Mouse (Mus musculus) ES-CJ7 (cell line): ENCODE data around the gene Mical2.
A peak's percentile ranks its signal among the peaks of the same experiment; 100 is the strongest.

ENCODE experiments used
- DNase-seq: peaks from one replicate; pipeline ENCODE4 v3.0.0; 2011; ENCODE audit warnings: low read depth, low spot score

Gene Mical2

DNA sequence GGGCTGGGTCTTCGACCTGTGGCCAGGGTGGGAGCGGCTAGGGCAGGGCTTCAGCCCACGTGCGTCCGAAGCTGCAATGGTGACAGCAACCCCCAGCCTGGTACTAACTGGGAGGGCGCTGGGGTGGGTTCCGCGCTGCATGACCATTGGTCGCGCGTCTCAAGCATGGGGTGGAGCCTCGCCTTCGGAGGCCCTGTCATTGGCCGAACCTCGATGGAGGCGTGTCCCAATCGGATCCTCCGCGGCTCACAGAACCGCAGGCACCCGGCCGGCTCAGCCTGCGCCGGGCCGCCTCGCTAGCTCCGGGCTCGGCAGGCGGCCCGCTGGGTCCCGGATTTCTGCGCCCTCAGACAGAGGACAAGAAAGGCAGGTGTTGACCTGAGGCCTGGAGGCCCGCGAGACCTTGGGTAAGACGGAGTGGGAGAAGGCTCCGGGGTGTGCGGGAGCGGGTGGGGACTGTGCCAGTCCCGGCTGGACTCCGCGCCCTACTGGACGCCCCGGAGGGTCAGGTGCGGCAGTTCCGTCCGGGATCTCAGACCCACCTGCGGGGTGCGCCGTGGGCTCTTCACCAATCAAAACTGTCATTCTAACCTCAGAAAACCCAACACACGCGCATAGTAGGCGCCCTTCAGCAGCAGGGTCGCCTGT lies at the start of gene Mical2:
TSS of gene Mical2 (plus strand) at position 242 of the 648 bp plus-strand sequence.
- peak; percentile 80 for DNase-seq

GRCm38 (mm10) chr7:112176627-112177026 lies 49.0 kb upstream of the Mical2 start:
- no peak for DNase-seq

GRCm38 (mm10) chr7:112180235-112180705 lies 45.4 kb upstream of the Mical2 start:
- peak; percentile 91 for DNase-seq

DNA sequence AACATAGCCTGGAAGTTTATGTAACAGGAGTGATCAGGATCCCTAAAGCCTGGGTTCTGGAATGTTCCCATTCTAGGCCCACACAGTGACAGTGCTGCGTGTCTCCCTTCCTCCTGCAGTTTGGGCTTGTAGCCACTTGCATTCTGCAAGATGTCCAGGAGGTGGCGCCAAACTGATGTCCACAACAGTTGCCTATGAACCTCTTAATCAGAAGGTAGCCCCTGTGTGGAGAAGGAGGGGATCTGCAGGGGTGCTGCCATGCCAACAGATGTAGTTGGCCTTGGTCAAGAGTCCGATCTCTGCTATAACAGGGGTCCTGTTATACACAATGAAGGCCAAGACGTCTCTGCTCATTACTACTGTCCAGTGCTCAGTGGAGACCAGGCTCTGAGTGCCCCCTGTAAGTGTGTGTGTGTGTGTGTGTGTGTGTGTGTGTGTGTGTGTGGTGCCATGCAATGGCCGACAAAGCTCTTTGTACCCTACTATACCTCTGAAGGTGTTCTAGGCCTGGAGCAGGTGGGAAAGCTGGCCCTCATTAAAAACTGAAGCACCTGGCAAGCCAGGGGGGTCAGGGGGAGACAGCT lies 42.3 kb upstream of the Mical2 start:
- DNase-seq: peak; percentile 90

DNA sequence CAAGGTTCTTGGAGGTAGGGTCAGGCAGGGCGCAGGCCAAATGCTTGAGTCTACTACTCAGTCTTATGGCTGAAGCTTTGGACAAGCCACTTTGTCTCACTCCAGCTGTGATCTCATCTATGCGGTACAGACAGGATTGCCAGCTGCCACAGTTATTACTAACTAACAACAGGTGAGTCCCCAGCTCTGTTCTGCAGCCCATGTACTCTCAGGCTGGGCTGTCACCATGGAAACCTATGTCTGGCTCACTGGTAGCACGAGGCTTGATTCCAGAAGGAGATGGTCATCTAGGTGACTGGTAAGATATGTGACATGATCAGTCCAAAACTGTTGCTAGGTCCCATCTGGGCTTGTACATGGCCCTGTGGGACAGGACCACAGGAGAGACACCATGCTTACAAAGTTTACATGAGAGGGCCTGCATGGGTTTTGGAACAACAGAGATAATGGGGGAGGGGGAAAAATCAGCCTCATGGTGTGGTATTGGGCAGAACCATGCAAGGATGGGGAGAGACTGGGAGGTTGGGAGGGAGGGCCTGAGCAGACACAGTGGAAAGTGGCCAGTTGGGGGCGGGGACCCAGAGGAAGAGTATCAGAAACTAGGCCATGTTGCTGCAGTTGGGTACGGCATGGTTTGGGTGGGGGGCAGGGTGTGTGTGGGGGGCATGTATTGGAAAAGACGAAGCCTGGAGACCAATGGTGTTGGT lies 41.0 kb upstream of the Mical2 start:
- DNase-seq: no peak

GRCm38 (mm10) chr7:112185226-112185745 lies 40.4 kb upstream of the Mical2 start:
- no peak for DNase-seq

GRCm38 (mm10) chr7:112186871-112187270 lies 38.8 kb upstream of the Mical2 start:
- DNase-seq: no peak

- no peak for DNase-seq
Observed at GRCm38 (mm10) chr7:112187536-112188459, 37.9 kb upstream of the Mical2 start.

DNA sequence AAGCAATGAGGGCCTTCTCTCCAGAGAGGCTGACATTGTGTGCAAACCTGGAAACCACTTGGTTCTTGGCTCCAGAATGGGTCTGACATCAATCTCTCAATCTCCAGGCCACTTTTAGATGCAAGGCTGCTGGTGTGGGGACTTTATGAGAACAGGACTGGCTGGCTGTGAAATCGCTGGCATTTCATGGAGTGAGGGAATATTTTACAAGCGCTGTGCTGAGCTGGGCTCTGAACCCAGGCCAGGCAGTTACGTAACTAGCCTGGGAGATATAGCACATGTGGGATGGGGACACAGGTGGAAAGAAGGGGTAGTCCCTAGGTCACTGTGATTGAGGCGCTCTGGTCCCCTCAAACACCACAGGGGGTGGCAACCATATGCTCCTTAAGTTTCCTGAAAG lies 33.4 kb upstream of the Mical2 start:
- no peak for DNase-seq

GRCm38 (mm10) chr7:112192778-112193177 lies 32.9 kb upstream of the Mical2 start:
- DNase-seq: no peak

DNA sequence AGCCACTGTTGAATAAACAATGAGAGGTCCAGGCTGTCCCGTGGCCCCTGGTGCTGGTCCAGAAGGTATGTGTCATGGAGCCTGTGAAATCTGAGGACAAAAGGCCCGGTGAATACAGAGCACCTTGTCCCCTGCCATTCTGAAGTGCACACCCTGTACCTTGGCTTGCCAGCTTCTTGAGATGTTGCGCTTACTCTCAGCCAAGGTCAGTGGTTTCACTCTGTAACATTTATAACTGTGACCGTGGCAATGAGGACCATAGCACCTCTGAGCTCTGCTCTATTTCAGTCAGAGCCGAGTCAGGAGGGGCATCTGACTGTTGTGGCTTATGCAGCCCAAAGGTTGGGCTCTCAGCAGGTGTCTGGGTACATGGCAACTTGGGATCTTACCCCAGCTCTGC lies 31.4 kb upstream of the Mical2 start:
- no peak for DNase-seq

DNA sequence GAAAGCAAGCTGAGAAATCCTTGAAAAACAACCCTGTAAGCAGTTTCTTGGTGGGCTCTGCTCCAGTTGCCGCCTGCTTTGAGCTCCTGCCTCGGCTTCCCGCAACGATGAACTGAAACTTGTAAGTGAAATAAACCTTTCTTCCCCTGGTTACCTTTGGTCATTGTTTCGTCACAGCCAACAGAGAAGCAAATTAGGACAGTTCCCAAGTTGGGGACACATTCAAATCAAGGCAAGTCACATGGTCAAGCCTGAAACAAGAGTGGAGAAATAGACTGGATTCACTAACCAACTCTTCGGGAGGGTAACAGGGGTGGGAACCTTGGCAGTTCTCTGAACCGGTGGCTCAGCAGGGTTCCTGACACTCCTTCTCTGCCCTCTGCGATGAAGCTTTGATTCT lies 28.2 kb upstream of the Mical2 start:
- DNase-seq: no peak

DNA sequence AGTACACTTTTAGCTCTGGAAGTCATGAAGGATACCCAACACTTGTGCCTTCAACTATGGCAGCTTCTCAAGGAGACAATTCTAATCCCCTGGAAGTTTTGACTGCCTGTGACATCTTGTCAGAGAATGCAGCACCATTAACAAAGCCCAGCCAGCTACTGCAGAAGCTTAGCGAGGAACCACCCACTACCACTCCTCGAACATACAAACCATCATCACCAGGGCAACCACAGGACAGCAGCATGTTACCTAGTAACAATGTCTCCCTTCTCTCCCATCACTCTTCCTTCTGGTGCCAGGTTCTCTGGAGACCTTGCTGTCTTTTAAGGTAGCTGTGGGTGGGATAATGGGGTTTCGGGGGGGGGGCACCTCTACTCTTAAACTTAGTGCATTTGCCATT lies 26.3 kb upstream of the Mical2 start:
- no peak for DNase-seq

- DNase-seq: no peak
Observed at GRCm38 (mm10) chr7:112200761-112201160, 24.9 kb upstream of the Mical2 start.

GRCm38 (mm10) chr7:112202194-112202593 lies 23.5 kb upstream of the Mical2 start:
- no peak for DNase-seq

GRCm38 (mm10) chr7:112202843-112203242 lies 22.8 kb upstream of the Mical2 start:
- DNase-seq: no peak

- no peak for DNase-seq
Observed at GRCm38 (mm10) chr7:112203937-112204336, 21.7 kb upstream of the Mical2 start.

DNA sequence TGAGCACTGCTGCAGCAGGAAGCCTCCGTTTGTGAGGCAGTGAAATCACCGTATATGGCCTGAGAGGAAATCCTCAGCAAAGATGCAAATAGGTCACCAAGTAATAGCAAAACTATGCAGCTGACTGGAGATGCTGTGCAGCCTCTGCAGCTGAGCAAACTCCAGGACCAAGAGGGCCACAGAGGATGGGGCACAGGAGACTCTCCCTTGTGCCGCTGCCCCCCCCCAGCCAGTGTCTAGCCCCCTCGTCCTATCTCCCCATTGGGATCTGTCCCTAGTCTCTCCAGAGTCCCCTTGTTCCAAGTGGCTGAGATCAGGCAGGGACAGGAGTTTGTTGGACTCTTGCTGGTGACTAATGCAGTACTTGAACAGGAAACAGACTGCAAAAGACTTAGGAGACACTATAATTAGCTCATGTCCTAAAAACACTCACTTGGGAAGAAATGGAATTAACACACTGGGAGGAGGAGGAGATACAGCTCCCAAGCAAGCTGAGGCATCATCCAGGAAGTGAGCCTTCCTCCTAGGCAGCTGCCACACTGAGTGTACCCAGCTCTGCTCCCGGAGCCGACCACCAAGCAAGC lies 21.2 kb upstream of the Mical2 start:
- DNase-seq: no peak

GRCm38 (mm10) chr7:112205513-112205912 lies 20.1 kb upstream of the Mical2 start:
- no peak for DNase-seq

GRCm38 (mm10) chr7:112207717-112208116 lies 17.9 kb upstream of the Mical2 start:
- DNase-seq: no peak
